Mouse (Mus musculus) forebrain, embryonic 12.5 days (tissue): ENCODE data around the gene Irf2bp1. TPM values are rescaled to one million over a fixed set of nuclear protein-coding genes. Genes with fewer than 3 reads are reported as not detected.

Source experiments
- ATAC-seq: fragments of 200-750 bp; cut with Nextera tagmentation; 2 replicates; pipeline ENCODE4 v1.8.0; 2017; ENCODE audit warnings: moderate TSS enrichment; ENCODE audit not compliant: low FRiP score
- H3K27ac ChIP-seq: fragments of 300-500 bp; sonication (generic); 2 replicates; pipeline ENCODE4 v1.5.1; 2016; ENCODE audit warnings: mild to moderate bottlenecking
- H3K27me3 ChIP-seq: fragments of 300-500 bp; sonication (generic); 2 replicates; pipeline ENCODE4 v1.6.1; 2016; ENCODE audit warnings: mild to moderate bottlenecking
- H3K36me3 ChIP-seq: fragments of 300-500 bp; sonication (generic); replicated peaks from 2 replicates; pipeline ENCODE4 v1.6.1; 2016; ENCODE audit warnings: mild to moderate bottlenecking
- H3K4me1 ChIP-seq: fragments of 300-500 bp; sonication (generic); 2 replicates; pipeline ENCODE4 v1.6.1; 2016
- H3K4me2 ChIP-seq: fragments of 300-500 bp; sonication (generic); 2 replicates; pipeline ENCODE4 v1.6.1; 2016; ENCODE audit warnings: mild to moderate bottlenecking, moderate library complexity
- H3K4me3 ChIP-seq: fragments of 300-500 bp; sonication (generic); replicated peaks from 2 replicates; pipeline ENCODE4 v1.5.1; 2016; ENCODE audit warnings: mild to moderate bottlenecking
- H3K9ac ChIP-seq: fragments of 300-500 bp; sonication (generic); 2 replicates; pipeline ENCODE4 v1.6.1; 2016; ENCODE audit warnings: mild to moderate bottlenecking
- H3K9me3 ChIP-seq: fragments of 300-500 bp; sonication (generic); 2 replicates; pipeline ENCODE4 v1.6.1; 2016
- WGBS: fragments of 180-500 bp; shearing (Covaris S2); methylation state at CpG from one replicate; pipeline ENCODE4 v1.1.7; 2016; 5-methylcytosine and 5-hydroxymethylcytosine counted together
- polyA plus RNA-seq: library from polyadenylated mRNA; unstranded; fragments of >200 nt; fragmentation: Nextera tagmentation; extraction: Ambion mirVana; gene quantifications from 2 replicates; pipeline ENCODE4 v1.2.1, GENCODE M21; 2016

The Irf2bp1 gene
- 36.2 and 39.8 TPM in 2 replicates for polyA plus RNA-seq

GRCm38 (mm10) chr7:19003902-19004630 is at the start of gene Irf2bp1:
Gene Irf2bp1, plus strand, starts transcription at chr7:19004044.
- peak within 1 kb of the TSS; percentile 99 for H3K4me2 ChIP-seq
- peak within 1 kb of the TSS; percentile 91 for H3K27ac ChIP-seq
- H3K36me3 ChIP-seq, result peaks cover 31% of the 10 kb centered on the region
- peak; percentile 78 for ATAC-seq
- under 1% methylated on average over 72 of the region's 90 CpGs for WGBS
- no peaks in the 10 kb centered on the region for H3K9me3 ChIP-seq
- H3K9ac ChIP-seq, result peak within 1 kb of the TSS; percentile 97
- no peaks in the 10 kb centered on the region for H3K27me3 ChIP-seq
- peaks cover 61% of the 10 kb centered on the region for H3K4me1 ChIP-seq
- H3K4me3 ChIP-seq, result peak within 1 kb of the TSS; percentile 98

GRCm38 (mm10) chr7:18957569-18958383 is 46.1 kb upstream of the Irf2bp1 start:
- ATAC-seq, result peak; percentile 69
- Histone ChIP-seq H3K27ac (peak overlapping the region; percentile 74), H3K4me2 (peak overlapping the region; percentile 88), H3K9ac (peak overlapping the region; percentile 68), H3K4me3 (peak overlapping the region; percentile 51), H3K4me1 (peaks cover 62% of the 10 kb centered on the region), H3K27me3 (peaks cover 37% of the 10 kb centered on the region), H3K9me3 (no peaks in the 10 kb centered on the region), H3K36me3 (peaks cover 39% of the 10 kb centered on the region)
- under 1% methylated on average over 105 of the region's 107 CpGs for WGBS

- Histone ChIP-seq H3K4me1 (peaks cover 68% of the 10 kb centered on the region), H3K27me3 (peaks cover 43% of the 10 kb centered on the region), H3K27ac (peak overlapping the region; percentile 74), H3K9me3 (no peaks in the 10 kb centered on the region), H3K4me3 (peak overlapping the region; percentile 51), H3K4me2 (peak overlapping the region; percentile 88), H3K36me3 (peaks cover 33% of the 10 kb centered on the region), H3K9ac (peak overlapping the region; percentile 68)
- peak; percentile 24 for ATAC-seq
- WGBS, result 2% methylated on average over 19 of the region's 21 CpGs
Measured at GRCm38 (mm10) chr7:18958384-18958766, 45.5 kb upstream of the Irf2bp1 start.

- ATAC-seq, result no peak
- Histone ChIP-seq H3K27ac (0 out of 2 replicates have a peak overlapping the region, but pooled peaks have one; percentile 21), H3K4me1 (peaks cover 79% of the 10 kb centered on the region), H3K4me2 (no peak overlapping the region), H3K4me3 (no peak overlapping the region), H3K36me3 (peaks cover 22% of the 10 kb centered on the region; the same call in 1 of the 2 replicates), H3K27me3 (peaks cover 53% of the 10 kb centered on the region), H3K9ac (no peak overlapping the region), H3K9me3 (no peaks in the 10 kb centered on the region)
- 73% methylated on average over 8 of the region's 8 CpGs for WGBS
Measured at GRCm38 (mm10) chr7:18959446-18959845, 44.4 kb upstream of the Irf2bp1 start.

- peak overlapping the region; percentile 49 for H3K9ac ChIP-seq
- peaks cover 58% of the 10 kb centered on the region for H3K27me3 ChIP-seq
- H3K36me3 ChIP-seq, result 0 out of 2 replicates have a peak, but pooled peaks cover 9% of the 10 kb centered on the region
- H3K4me1 ChIP-seq, result peaks cover 70% of the 10 kb centered on the region
- ATAC-seq, result no peak
- 1% methylated on average over 17 of the region's 17 CpGs for whole genome bisulfite sequencing
- 0 out of 2 replicates have a peak overlapping the region, but pooled peaks have one; percentile 25 for H3K27ac ChIP-seq
- H3K9me3 ChIP-seq, result no peaks in the 10 kb centered on the region
- peak overlapping the region; percentile 35 for H3K4me3 ChIP-seq
- H3K4me2 ChIP-seq, result peak overlapping the region; percentile 72
Measured at GRCm38 (mm10) chr7:18962171-18962792, 41.6 kb upstream of the Irf2bp1 start.

GRCm38 (mm10) chr7:18962795-18963194 is 41.0 kb upstream of the Irf2bp1 start:
- Histone ChIP-seq H3K9me3 (no peaks in the 10 kb centered on the region), H3K9ac (peak overlapping the region; percentile 49), H3K4me3 (peak overlapping the region; percentile 35), H3K4me2 (peak overlapping the region; percentile 72), H3K36me3 (0 out of 2 replicates have a peak, but pooled peaks cover 7% of the 10 kb centered on the region), H3K4me1 (peaks cover 69% of the 10 kb centered on the region), H3K27me3 (peaks cover 53% of the 10 kb centered on the region), H3K27ac (no peak overlapping the region)
- ATAC-seq, result 0 out of 2 replicates have a peak, but pooled peaks have one; percentile 12
- WGBS, result 2% methylated on average over 20 of the region's 20 CpGs

- Histone ChIP-seq H3K4me3 (peak overlapping the region; percentile 35), H3K4me2 (peak overlapping the region; percentile 72), H3K27me3 (peaks cover 50% of the 10 kb centered on the region), H3K27ac (no peak overlapping the region), H3K36me3 (0 out of 2 replicates have a peak, but pooled peaks cover 4% of the 10 kb centered on the region), H3K9me3 (no peaks in the 10 kb centered on the region), H3K4me1 (peaks cover 63% of the 10 kb centered on the region), H3K9ac (peak overlapping the region; percentile 49; the same call in 1 of the 2 replicates)
- ATAC-seq, result 0 out of 2 replicates have a peak, but pooled peaks have one; percentile 0
- 3% methylated on average over 19 of the region's 19 CpGs for WGBS
Measured at GRCm38 (mm10) chr7:18963294-18963843, 40.5 kb upstream of the Irf2bp1 start.

- H3K36me3 ChIP-seq, result no peaks in the 10 kb centered on the region
- WGBS, result 78% methylated on average over 5 of the region's 5 CpGs
Measured at GRCm38 (mm10) chr7:18965312-18965711, 38.5 kb upstream of the Irf2bp1 start.

GRCm38 (mm10) chr7:18967603-18968002 is 36.2 kb upstream of the Irf2bp1 start:
- Histone ChIP-seq H3K4me1 (peaks cover 25% of the 10 kb centered on the region), H3K36me3 (no peaks in the 10 kb centered on the region), H3K27ac (no peak overlapping the region), H3K4me3 (no peak overlapping the region), H3K4me2 (no peak overlapping the region), H3K9ac (no peak overlapping the region), H3K9me3 (no peaks in the 10 kb centered on the region), H3K27me3 (peaks cover 32% of the 10 kb centered on the region)
- ATAC-seq, result peak; percentile 57
- WGBS, result 13% methylated on average over 8 of the region's 8 CpGs

More at GRCm38 (mm10) chr7:18965312-18965711, 38.5 kb upstream of the Irf2bp1 start:
- Histone ChIP-seq H3K4me1 (peaks cover 48% of the 10 kb centered on the region), H3K27ac (no peak overlapping the region), H3K9ac (no peak overlapping the region), H3K4me2 (no peak overlapping the region), H3K4me3 (no peak overlapping the region), H3K27me3 (peaks cover 41% of the 10 kb centered on the region), H3K9me3 (no peaks in the 10 kb centered on the region)
- ATAC-seq, result no peak

- H3K27ac ChIP-seq, result no peak overlapping the region
- no peak for ATAC-seq
Measured at GRCm38 (mm10) chr7:18970956-18971355, 32.9 kb upstream of the Irf2bp1 start.

GRCm38 (mm10) chr7:18978381-18978780 is 25.5 kb upstream of the Irf2bp1 start:
- ATAC-seq, result no peak
- H3K4me3 ChIP-seq, result no peak overlapping the region
- peaks cover 6% of the 10 kb centered on the region; the same call in 1 of the 2 replicates for H3K27me3 ChIP-seq
- 87% methylated on average over 9 of the region's 9 CpGs for WGBS
- no peak overlapping the region for H3K9ac ChIP-seq
- no peaks in the 10 kb centered on the region for H3K36me3 ChIP-seq
- no peak overlapping the region for H3K27ac ChIP-seq
- no peak overlapping the region for H3K4me2 ChIP-seq
- H3K4me1 ChIP-seq, result no peaks in the 10 kb centered on the region
- H3K9me3 ChIP-seq, result no peaks in the 10 kb centered on the region

More at GRCm38 (mm10) chr7:18970956-18971355, 32.9 kb upstream of the Irf2bp1 start:
- Histone ChIP-seq H3K9me3 (no peaks in the 10 kb centered on the region), H3K36me3 (no peaks in the 10 kb centered on the region), H3K4me2 (no peak overlapping the region), H3K9ac (no peak overlapping the region), H3K4me1 (peaks cover 4% of the 10 kb centered on the region), H3K27me3 (peaks cover 9% of the 10 kb centered on the region; the same call in 1 of the 2 replicates), H3K4me3 (no peak overlapping the region)
- WGBS, result 91% methylated on average over 3 of the region's 3 CpGs
